Mouse (Mus musculus) liver, embryonic 14.5 days (tissue): ENCODE measurements around the gene Gtf2h3. TPM values are rescaled to one million over a fixed set of nuclear protein-coding genes. Genes with fewer than 3 reads are reported as not detected.

ENCODE experiments used
- ATAC-seq: fragments of 200-750 bp; cut with Nextera tagmentation; 2 replicates; pipeline ENCODE4 v1.8.0; 2017; ENCODE audit warnings: moderate number of reproducible peaks, mild to moderate bottlenecking, moderate library complexity; ENCODE audit not compliant: insufficient read depth
- DNase-seq, 3 experiments: peaks; one replicate each; pipeline ENCODE4 v3.0.0-alpha.2; 2012 to 2013; ENCODE audit warnings: low read depth in 3 of 3, low spot score in 3 of 3
- H3K27ac ChIP-seq: fragments of 300-500 bp; sonication (generic); 2 replicates; pipeline ENCODE4 v1.5.1; 2014; ENCODE audit warnings: moderate library complexity, mild to moderate bottlenecking, control low read depth, inconsistent platforms
- H3K27me3 ChIP-seq: fragments of 300-500 bp; sonication (generic); 2 replicates; pipeline ENCODE4 v1.6.1; 2014; ENCODE audit warnings: mild to moderate bottlenecking, low read length, moderate library complexity; ENCODE audit not compliant: control insufficient read depth, insufficient read depth
- H3K36me3 ChIP-seq: fragments of 300-500 bp; sonication (generic); replicated peaks from 2 replicates; pipeline ENCODE4 v1.6.1; 2014; ENCODE audit warnings: low read depth; ENCODE audit not compliant: control insufficient read depth, insufficient read depth
- H3K4me1 ChIP-seq, 2 experiments: fragments of 200-500 bp in 1 of 2; fragments of 300-500 bp in 1 of 2; sonication (generic) in 1 of 2; replicated peaks; 2 replicates each; pipeline ENCODE4 v1.6.1; 2012 to 2014; ENCODE audit warnings: antibody characterized with exemption in 1 of 2, inconsistent platforms in 1 of 2, low read length in 1 of 2; ENCODE audit not compliant: control insufficient read depth in 2 of 2, insufficient read depth in 2 of 2
- H3K4me2 ChIP-seq: fragments of 300-500 bp; sonication (generic); 2 replicates; pipeline ENCODE4 v1.6.1; 2014; ENCODE audit warnings: low read depth, mild to moderate bottlenecking, control low read depth, moderate library complexity
- H3K4me3 ChIP-seq, 2 experiments: fragments of 200-500 bp in 1 of 2; fragments of 300-500 bp in 1 of 2; sonication (generic) in 1 of 2; 2 replicates each; pipeline ENCODE4 v1.5.1; 2012 to 2014; ENCODE audit warnings: low read depth in 2 of 2, low read length in 2 of 2, mild to moderate bottlenecking in 2 of 2, control low read depth in 1 of 2, inconsistent platforms in 1 of 2, moderate library complexity in 1 of 2; ENCODE audit not compliant: insufficient read depth in 1 of 2
- H3K9ac ChIP-seq: fragments of 300-500 bp; sonication (generic); replicated peaks from 2 replicates; pipeline ENCODE4 v1.6.1; 2014; ENCODE audit warnings: mild to moderate bottlenecking, control low read depth, moderate library complexity
- H3K9me3 ChIP-seq: fragments of 300-500 bp; sonication (generic); 2 replicates; pipeline ENCODE4 v1.6.1; 2016; ENCODE audit warnings: low read length, mixed read lengths; ENCODE audit not compliant: control insufficient read depth
- CTCF ChIP-seq: IDR thresholded peaks from 2 replicates; pipeline ENCODE4 v1.5.1; 2016; ENCODE audit warnings: antibody characterized with exemption, low read depth, control low read depth
- EP300 ChIP-seq: IDR thresholded peaks from 2 replicates; pipeline ENCODE4 v1.6.1; 2016; ENCODE audit warnings: antibody characterized with exemption, low read depth
- WGBS: fragments of 180-500 bp; shearing (Covaris S2); extraction: QIAGEN DNeasy Blood & Tissue Kit; methylation state at CpG from one replicate; pipeline ENCODE4 v1.1.7; 2014; ENCODE audit not compliant: insufficient replicate concordance; 5-methylcytosine and 5-hydroxymethylcytosine counted together
- polyA plus RNA-seq, 2 experiments: library from polyadenylated mRNA; depleted of rRNA in 1 of 2; stranded (reverse) in 1 of 2; unstranded in 1 of 2; fragments of >200 nt; fragmentation: Nextera tagmentation in 1 of 2; extraction: Ambion mirVana in 1 of 2; gene quantifications; 2 replicates each; pipeline versions ENCODE4 v1.2.1 to v1.2.3; 2012 to 2014

The Gtf2h3 gene
- polyA plus RNA-seq, 2 experiments: 20.8 to 21.8 TPM

GRCm38 (mm10) chr5:124636139-124636538, 57.2 kb downstream of the Gtf2h3 start:
- peaks cover 11% of the 10 kb centered on the region for H3K36me3 ChIP-seq
- H3K4me1 ChIP-seq: 0 out of 4 replicates have a peak, but pooled peaks cover 0 to 2% of the 10 kb centered on the region in 2 experiments
- no peak overlapping the region for H3K4me2 ChIP-seq
- no peaks in the 10 kb centered on the region for H3K27me3 ChIP-seq
- ATAC-seq (no peak), DNase-seq (no peak)
- 79% methylated on average over 3 of the region's 3 CpGs for WGBS
- no peaks in the 10 kb centered on the region for H3K9me3 ChIP-seq
- TF ChIP-seq EP300: no peak
- no peak for TF ChIP-seq CTCF
- H3K27ac ChIP-seq: no peak overlapping the region
- no peak overlapping the region for H3K4me3 ChIP-seq
- H3K9ac ChIP-seq: no peak overlapping the region

DNA sequence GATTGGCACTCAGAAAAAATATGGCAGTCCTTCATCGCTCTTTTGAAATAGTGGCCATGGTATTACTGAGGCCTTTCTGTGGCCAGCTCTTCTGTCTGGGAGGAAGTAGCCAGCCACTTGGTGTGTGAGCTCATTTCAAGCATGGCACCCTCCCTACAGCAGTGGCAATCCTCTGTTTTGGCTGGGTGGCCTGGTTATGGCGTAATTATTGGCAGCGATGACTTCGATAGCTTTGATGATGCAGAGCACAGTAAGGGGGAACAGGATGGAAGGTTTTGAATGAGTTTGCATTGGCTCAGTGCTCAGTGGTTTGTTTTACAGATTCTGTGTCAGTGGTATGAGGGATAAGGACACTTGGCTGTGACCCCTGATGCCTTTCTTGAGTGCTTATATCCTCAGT, 57.8 kb downstream of the Gtf2h3 start:
- no peak for DNase-seq
- H3K9ac ChIP-seq: no peak overlapping the region
- no peak for ATAC-seq
- 0 out of 4 replicates have a peak, but pooled peaks cover 0 to 2% of the 10 kb centered on the region in 2 experiments for H3K4me1 ChIP-seq
- no peak overlapping the region for H3K4me3 ChIP-seq
- H3K4me2 ChIP-seq: no peak overlapping the region
- TF ChIP-seq CTCF (no peak), EP300 (no peak)
- H3K36me3 ChIP-seq: peaks cover 13% of the 10 kb centered on the region
- WGBS: 89% methylated on average over 4 of the region's 4 CpGs
- no peaks in the 10 kb centered on the region for H3K9me3 ChIP-seq
- H3K27me3 ChIP-seq: no peaks in the 10 kb centered on the region
- no peak overlapping the region for H3K27ac ChIP-seq

- Histone ChIP-seq H3K4me2 (no peak overlapping the region), H3K4me1 (0 out of 4 replicates have a peak, but pooled peaks cover 0 to 2% of the 10 kb centered on the region in 2 experiments), H3K9me3 (no peaks in the 10 kb centered on the region), H3K27ac (no peak overlapping the region), H3K4me3 (no peak overlapping the region), H3K9ac (no peak overlapping the region), H3K36me3 (peaks cover 15% of the 10 kb centered on the region), H3K27me3 (no peaks in the 10 kb centered on the region)
- TF ChIP-seq EP300: no peak
- TF ChIP-seq CTCF: no peak
- DNase-seq (no peak), ATAC-seq (no peak)
- 87% methylated on average over 11 of the region's 11 CpGs for WGBS
Measured at GRCm38 (mm10) chr5:124637300-124637699, 58.4 kb downstream of the Gtf2h3 start.

DNA sequence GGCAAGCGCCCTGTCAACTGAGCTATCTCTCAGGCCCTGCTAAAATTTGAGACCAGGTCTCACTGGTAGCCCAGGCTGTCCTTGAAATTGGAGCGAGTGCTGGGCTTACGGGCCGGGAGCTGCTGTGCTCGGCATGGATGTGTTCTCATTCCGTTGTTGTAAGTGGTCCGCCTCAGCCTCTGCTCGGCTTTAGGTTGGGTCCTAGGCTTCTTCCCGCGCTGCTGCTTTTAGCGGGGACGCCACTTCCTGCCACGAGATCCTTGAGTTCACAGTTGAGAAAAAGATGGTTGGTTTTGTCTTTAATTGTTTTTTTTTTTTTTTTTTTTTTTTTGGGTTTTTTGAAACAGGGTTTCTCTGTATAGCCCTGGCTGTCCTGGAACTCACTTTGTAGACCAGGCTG, 58.9 kb downstream of the Gtf2h3 start:
- ATAC-seq (no peak), DNase-seq (no peak)
- Histone ChIP-seq H3K9me3 (no peaks in the 10 kb centered on the region), H3K27ac (no peak overlapping the region), H3K4me1 (0 out of 4 replicates have a peak, but pooled peaks cover 0 to 2% of the 10 kb centered on the region in 2 experiments), H3K4me3 (no peak overlapping the region), H3K9ac (no peak overlapping the region), H3K4me2 (no peak overlapping the region), H3K36me3 (peaks cover 18% of the 10 kb centered on the region), H3K27me3 (no peaks in the 10 kb centered on the region)
- TF ChIP-seq EP300 (no peak), CTCF (no peak)
- WGBS: 84% methylated on average over 13 of the region's 13 CpGs

Other genes with a start within 250 kb of the Gtf2h3 start
- 68.4 and 86.5 TPM in 2 replicates for gene Cdk2ap1, start 216.1 kb upstream of the Gtf2h3 start, polyA plus RNA-seq (2012; rRNA removed)
- gene Cdk2ap1, start 216.1 kb upstream of the Gtf2h3 start, polyA plus RNA-seq (2014; fragmentation: Nextera tagmentation; extraction: Ambion mirVana): 16.3 and 27.0 TPM in 2 replicates
- gene Sbno1, start 153.1 kb upstream of the Gtf2h3 start, polyA plus RNA-seq (2012; rRNA removed): 9.0 and 12.6 TPM in 2 replicates
- gene Sbno1, start 153.1 kb upstream of the Gtf2h3 start, polyA plus RNA-seq (2014; fragmentation: Nextera tagmentation; extraction: Ambion mirVana): 34.2 and 35.1 TPM in 2 replicates
- 47.6 and 58.6 TPM in 2 replicates for gene Kmt5a, start 139.2 kb upstream of the Gtf2h3 start, polyA plus RNA-seq (2012; rRNA removed)
- gene Kmt5a, start 139.2 kb upstream of the Gtf2h3 start, polyA plus RNA-seq (2014; fragmentation: Nextera tagmentation; extraction: Ambion mirVana): 51.8 and 68.8 TPM in 2 replicates
- gene Rilpl2, start 100.8 kb upstream of the Gtf2h3 start, polyA plus RNA-seq (2012; rRNA removed): 5.9 and 8.1 TPM in 2 replicates
- gene Rilpl2, start 100.8 kb upstream of the Gtf2h3 start, polyA plus RNA-seq (2014; fragmentation: Nextera tagmentation; extraction: Ambion mirVana): 7.8 and 9.6 TPM in 2 replicates
- 3.0 and 7.4 TPM in 2 replicates for gene Snrnp35, start 96.0 kb upstream of the Gtf2h3 start, polyA plus RNA-seq (2012; rRNA removed)
- 4.5 and 5.8 TPM in 2 replicates for gene Snrnp35, start 96.0 kb upstream of the Gtf2h3 start, polyA plus RNA-seq (2014; fragmentation: Nextera tagmentation; extraction: Ambion mirVana)
- 0.71 and 0.98 TPM in 2 replicates for gene Rilpl1, start 47.7 kb upstream of the Gtf2h3 start, polyA plus RNA-seq (2012; rRNA removed)
- 1.4 and 2.1 TPM in 2 replicates for gene Rilpl1, start 47.7 kb upstream of the Gtf2h3 start, polyA plus RNA-seq (2014; fragmentation: Nextera tagmentation; extraction: Ambion mirVana)
- gene Tmed2, start 38.4 kb upstream of the Gtf2h3 start, polyA plus RNA-seq (2012; rRNA removed): 76.9 and 99.9 TPM in 2 replicates
- 321 and 328 TPM in 2 replicates for gene Tmed2, start 38.4 kb upstream of the Gtf2h3 start, polyA plus RNA-seq (2014; fragmentation: Nextera tagmentation; extraction: Ambion mirVana)
- gene Ddx55, start 26.3 kb upstream of the Gtf2h3 start, polyA plus RNA-seq (2012; rRNA removed): 5.2 and 7.1 TPM in 2 replicates
- gene Ddx55, start 26.3 kb upstream of the Gtf2h3 start, polyA plus RNA-seq (2014; fragmentation: Nextera tagmentation; extraction: Ambion mirVana): 4.7 and 5.4 TPM in 2 replicates
- 19.7 and 25.7 TPM in 2 replicates for gene Eif2b1, start within 50 bp of the Gtf2h3 start, polyA plus RNA-seq (2012; rRNA removed)
- 50.5 and 52.2 TPM in 2 replicates for gene Eif2b1, start within 50 bp of the Gtf2h3 start, polyA plus RNA-seq (2014; fragmentation: Nextera tagmentation; extraction: Ambion mirVana)
- 5.3 and 5.6 TPM in 2 replicates for gene Atp6v0a2, start 49.4 kb downstream of the Gtf2h3 start, polyA plus RNA-seq (2012; rRNA removed)
- 10.3 and 12.9 TPM in 2 replicates for gene Atp6v0a2, start 49.4 kb downstream of the Gtf2h3 start, polyA plus RNA-seq (2014; fragmentation: Nextera tagmentation; extraction: Ambion mirVana)
- gene Dnah10, start 145.9 kb downstream of the Gtf2h3 start, polyA plus RNA-seq (2012; rRNA removed): 0.02 TPM in 2 replicates
- gene Dnah10, start 145.9 kb downstream of the Gtf2h3 start, polyA plus RNA-seq (2014; fragmentation: Nextera tagmentation; extraction: Ambion mirVana): not detected in 2 replicates